Mouse (Mus musculus) intestine, embryonic 16.5 days (tissue): ENCODE measurements around the gene Ttc23. TPM values are rescaled to one million over a fixed set of nuclear protein-coding genes. Genes with fewer than 3 reads are reported as not detected.

Experiments used
- ATAC-seq: fragments of 200-750 bp; cut with Nextera tagmentation; 2 replicates; pipeline ENCODE4 v1.8.0; 2017; ENCODE audit warnings: moderate TSS enrichment, moderate library complexity
- H3K27ac ChIP-seq: fragments of 300-500 bp; sonication (generic); 2 replicates; pipeline ENCODE4 v1.5.1; 2014; ENCODE audit warnings: mild to moderate bottlenecking, low read length
- H3K27me3 ChIP-seq: fragments of 300-500 bp; sonication (generic); replicated peaks from 2 replicates; pipeline ENCODE4 v1.6.1; 2014; ENCODE audit warnings: low read length, control low read depth, mixed read lengths; ENCODE audit not compliant: control insufficient read depth, insufficient read depth
- H3K36me3 ChIP-seq: fragments of 300-500 bp; sonication (generic); 2 replicates; pipeline ENCODE4 v1.6.1; 2014; ENCODE audit warnings: low read length, control low read depth; ENCODE audit not compliant: control insufficient read depth, insufficient read depth
- H3K4me1 ChIP-seq: fragments of 300-500 bp; sonication (generic); 2 replicates; pipeline ENCODE4 v1.6.1; 2014; ENCODE audit warnings: low read length, control low read depth, mixed read lengths; ENCODE audit not compliant: control insufficient read depth, insufficient read depth
- H3K4me2 ChIP-seq: fragments of 300-500 bp; sonication (generic); 2 replicates; pipeline ENCODE4 v1.6.1; 2014; ENCODE audit warnings: low read depth, low read length, control low read depth
- H3K4me3 ChIP-seq: fragments of 300-500 bp; sonication (generic); 2 replicates; pipeline ENCODE4 v1.5.1; 2014; ENCODE audit warnings: mild to moderate bottlenecking, low read length
- H3K9ac ChIP-seq: fragments of 300-500 bp; sonication (generic); 2 replicates; pipeline ENCODE4 v1.6.1; 2014; ENCODE audit warnings: low read depth, low read length
- H3K9me3 ChIP-seq: fragments of 300-500 bp; sonication (generic); 2 replicates; pipeline ENCODE4 v1.6.1; 2016; ENCODE audit warnings: low read length, control low read depth; ENCODE audit not compliant: control insufficient read depth
- WGBS: fragments of 180-500 bp; shearing (Covaris S2); extraction: QIAGEN DNeasy Blood & Tissue Kit; methylation state at CpG from one replicate; pipeline ENCODE4 v1.1.7; 2014; 5-methylcytosine and 5-hydroxymethylcytosine counted together
- polyA plus RNA-seq: library from polyadenylated mRNA; unstranded; fragments of >200 nt; fragmentation: Nextera tagmentation; extraction: Ambion mirVana; gene quantifications from 2 replicates; pipeline ENCODE4 v1.2.1, GENCODE M21; 2015

Ttc23 gene
- polyA plus RNA-seq, 1 experiment from 2014 or later: 18.2 TPM

DNA sequence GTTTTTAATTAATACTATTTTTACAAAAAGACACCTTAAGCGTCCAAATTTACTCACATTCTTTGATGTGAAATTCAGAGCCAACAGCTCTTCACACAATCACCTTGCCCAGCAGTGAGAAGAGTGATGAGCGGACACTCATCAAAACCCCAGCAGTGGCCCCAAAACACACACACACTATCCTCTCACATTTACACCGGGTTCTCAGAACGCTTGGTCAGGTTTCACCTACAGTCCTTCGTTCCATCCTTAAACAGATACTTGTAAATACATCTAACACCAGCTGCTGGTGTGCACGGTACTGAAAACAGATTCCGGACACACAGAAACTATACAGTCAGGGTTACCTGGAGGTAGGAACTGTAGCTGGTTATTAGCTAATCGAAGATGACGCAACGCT lies 29.6 kb upstream of the Ttc23 start:
- Histone ChIP-seq H3K27me3 (no peaks in the 10 kb centered on the region), H3K4me2 (no peak overlapping the region), H3K4me3 (no peak overlapping the region), H3K36me3 (no peaks in the 10 kb centered on the region), H3K9me3 (no peaks in the 10 kb centered on the region), H3K4me1 (no peaks in the 10 kb centered on the region), H3K27ac (no peak overlapping the region), H3K9ac (no peak overlapping the region)
- ATAC-seq: no peak
- 91% methylated on average over 10 of the region's 10 CpGs for WGBS

DNA sequence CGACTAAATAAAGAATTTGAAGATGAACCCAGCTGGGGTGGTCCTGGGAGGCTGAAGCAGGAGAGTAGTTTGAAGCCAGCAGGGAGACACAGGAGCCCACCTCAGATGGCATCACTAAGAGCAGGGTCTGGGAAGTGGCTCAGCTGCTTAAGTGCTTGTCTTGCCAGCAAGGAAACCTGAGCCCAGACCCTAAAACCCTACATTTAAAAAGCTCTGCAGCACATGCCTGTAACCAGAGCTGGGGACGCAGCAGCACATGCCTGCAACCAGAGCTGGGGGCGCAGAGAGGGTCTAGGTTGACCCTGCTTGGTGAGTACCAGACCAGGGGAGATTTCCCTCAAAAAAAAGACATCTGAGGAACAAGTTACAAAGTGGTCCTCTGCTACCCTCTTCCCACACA lies 28.9 kb upstream of the Ttc23 start:
- ATAC-seq: no peak
- Histone ChIP-seq H3K4me2 (no peak overlapping the region), H3K27me3 (no peaks in the 10 kb centered on the region), H3K27ac (no peak overlapping the region), H3K9me3 (no peaks in the 10 kb centered on the region), H3K36me3 (no peaks in the 10 kb centered on the region), H3K9ac (no peak overlapping the region), H3K4me3 (no peak overlapping the region), H3K4me1 (no peaks in the 10 kb centered on the region)
- 87% methylated on average over 3 of the region's 3 CpGs for WGBS

DNA sequence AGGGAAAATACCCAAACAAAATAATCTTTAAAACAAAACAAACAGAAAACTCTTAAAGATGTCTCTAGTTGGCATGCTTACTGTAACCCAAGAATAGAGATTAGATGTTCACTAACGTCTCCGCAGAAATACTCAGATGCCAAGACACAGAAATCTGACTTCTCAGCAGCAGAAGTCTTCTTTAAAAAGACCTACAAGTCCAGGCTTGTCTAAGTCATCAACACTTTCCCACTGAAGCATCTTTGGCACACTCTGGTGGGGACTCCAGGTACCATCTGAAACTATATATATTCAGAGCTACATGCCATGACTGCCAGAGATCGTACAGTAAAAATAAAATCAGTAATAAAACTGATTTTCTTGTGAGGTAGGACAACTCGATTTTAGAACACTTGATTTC lies 27.4 kb upstream of the Ttc23 start:
- H3K27ac ChIP-seq: no peak overlapping the region
- H3K4me2 ChIP-seq: no peak overlapping the region
- no peak overlapping the region for H3K9ac ChIP-seq
- WGBS: 85% methylated on average over 4 of the region's 4 CpGs
- ATAC-seq: no peak
- no peaks in the 10 kb centered on the region for H3K27me3 ChIP-seq
- no peak overlapping the region for H3K4me3 ChIP-seq
- no peaks in the 10 kb centered on the region for H3K36me3 ChIP-seq
- H3K4me1 ChIP-seq: no peaks in the 10 kb centered on the region
- no peaks in the 10 kb centered on the region for H3K9me3 ChIP-seq

DNA sequence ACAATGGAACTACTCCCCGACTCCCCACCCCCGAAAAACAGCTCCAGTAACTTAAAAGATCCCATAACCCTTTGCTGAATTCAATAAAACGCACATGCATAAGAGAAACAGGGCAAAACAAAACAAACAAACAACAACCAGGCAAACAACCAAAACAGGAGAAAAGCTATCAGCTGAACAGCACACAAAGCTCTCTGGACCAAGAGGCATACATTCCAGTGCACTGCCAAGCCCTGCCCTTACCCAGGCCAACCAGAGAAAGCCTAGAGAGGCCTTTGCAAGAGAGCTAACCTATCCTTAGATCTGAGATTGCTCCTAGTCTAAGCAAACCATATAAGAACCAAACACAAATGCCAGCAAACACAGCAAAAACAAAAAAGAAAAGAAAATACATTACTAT lies 25.1 kb upstream of the Ttc23 start:
- Histone ChIP-seq H3K27me3 (no peaks in the 10 kb centered on the region), H3K4me3 (no peak overlapping the region), H3K27ac (no peak overlapping the region), H3K9me3 (no peaks in the 10 kb centered on the region), H3K9ac (no peak overlapping the region), H3K36me3 (no peaks in the 10 kb centered on the region), H3K4me1 (no peaks in the 10 kb centered on the region), H3K4me2 (no peak overlapping the region)
- ATAC-seq: no peak
- 78% methylated on average over 3 of the region's 3 CpGs for WGBS

DNA sequence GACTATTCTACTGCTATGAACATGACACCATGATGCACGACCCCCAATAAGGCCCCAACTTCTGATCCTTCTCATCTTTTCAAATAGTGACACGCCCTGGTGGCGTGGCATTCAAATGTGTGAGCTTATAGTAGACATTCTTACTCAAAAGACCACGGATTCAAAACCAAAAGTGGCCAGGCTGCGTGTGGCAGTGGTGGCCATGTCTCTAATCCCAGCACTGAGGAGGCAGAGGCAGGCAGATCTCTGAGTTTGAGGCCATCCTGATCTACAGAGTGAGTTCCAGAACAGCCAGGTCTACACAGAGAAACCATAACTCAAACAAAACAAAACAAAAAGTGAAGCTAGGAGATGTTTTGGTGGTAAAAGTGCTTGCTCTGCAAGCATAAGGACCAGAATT lies 20.5 kb upstream of the Ttc23 start:
- 85% methylated on average over 5 of the region's 5 CpGs for WGBS

DNA sequence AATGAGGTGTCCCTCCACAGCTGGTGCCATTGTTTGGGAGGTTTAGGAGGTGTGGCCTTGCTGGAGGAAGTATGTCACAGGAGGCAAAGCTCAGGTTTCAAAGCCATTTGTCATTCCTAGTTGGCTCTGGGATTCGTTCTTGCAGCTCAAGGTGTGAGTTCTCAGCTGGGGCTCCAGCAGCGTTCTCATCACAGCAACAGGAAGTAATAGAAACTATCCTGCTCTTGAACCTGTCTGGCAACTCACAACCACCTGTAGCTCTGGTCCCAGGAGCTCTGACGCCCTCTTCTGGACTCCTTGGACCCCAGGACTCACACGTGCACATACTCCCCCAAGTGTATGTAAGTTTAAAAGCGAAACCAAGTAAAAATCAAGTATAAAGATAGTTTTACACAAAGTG lies 17.5 kb upstream of the Ttc23 start:
- no peak for ATAC-seq
- 54% methylated on average over 5 of the region's 5 CpGs for WGBS
- no peaks in the 10 kb centered on the region for H3K9me3 ChIP-seq

More for the DNA sequence above, 20.5 kb upstream of the Ttc23 start:
- Histone ChIP-seq H3K4me2 (no peak overlapping the region), H3K9ac (no peak overlapping the region), H3K27me3 (no peaks in the 10 kb centered on the region), H3K27ac (no peak overlapping the region), H3K36me3 (no peaks in the 10 kb centered on the region), H3K4me1 (no peaks in the 10 kb centered on the region), H3K9me3 (no peaks in the 10 kb centered on the region), H3K4me3 (no peak overlapping the region)
- ATAC-seq: no peak

DNA sequence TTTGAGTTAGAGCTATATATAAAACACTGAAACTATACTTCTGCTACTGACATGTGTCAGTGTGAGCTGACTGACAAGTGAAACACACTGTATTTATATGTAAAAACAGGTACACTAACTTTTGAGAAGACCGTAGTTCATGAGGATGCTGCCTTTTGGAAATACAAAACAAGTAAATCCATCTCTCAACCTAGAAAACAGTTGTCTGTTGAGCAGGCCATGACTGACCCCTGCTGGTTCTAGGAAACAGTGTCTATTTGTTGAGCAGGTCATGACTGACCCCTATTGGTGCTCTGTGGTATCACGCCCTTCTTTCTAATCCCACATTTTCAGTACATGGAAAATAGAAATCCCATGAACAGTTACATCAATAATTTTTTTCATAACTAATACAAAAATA lies 16.4 kb upstream of the Ttc23 start:
- Histone ChIP-seq H3K4me2 (no peak overlapping the region), H3K9me3 (no peaks in the 10 kb centered on the region), H3K27me3 (no peaks in the 10 kb centered on the region), H3K4me1 (no peaks in the 10 kb centered on the region), H3K4me3 (no peak overlapping the region), H3K27ac (no peak overlapping the region), H3K9ac (no peak overlapping the region), H3K36me3 (no peaks in the 10 kb centered on the region)
- no peak for ATAC-seq
- WGBS: 22% methylated on average over 2 of the region's 2 CpGs

More for the DNA sequence above, 17.5 kb upstream of the Ttc23 start:
- Histone ChIP-seq H3K36me3 (no peaks in the 10 kb centered on the region), H3K9ac (no peak overlapping the region), H3K27me3 (no peaks in the 10 kb centered on the region), H3K4me1 (no peaks in the 10 kb centered on the region), H3K4me3 (no peak overlapping the region), H3K4me2 (no peak overlapping the region), H3K27ac (no peak overlapping the region)

DNA sequence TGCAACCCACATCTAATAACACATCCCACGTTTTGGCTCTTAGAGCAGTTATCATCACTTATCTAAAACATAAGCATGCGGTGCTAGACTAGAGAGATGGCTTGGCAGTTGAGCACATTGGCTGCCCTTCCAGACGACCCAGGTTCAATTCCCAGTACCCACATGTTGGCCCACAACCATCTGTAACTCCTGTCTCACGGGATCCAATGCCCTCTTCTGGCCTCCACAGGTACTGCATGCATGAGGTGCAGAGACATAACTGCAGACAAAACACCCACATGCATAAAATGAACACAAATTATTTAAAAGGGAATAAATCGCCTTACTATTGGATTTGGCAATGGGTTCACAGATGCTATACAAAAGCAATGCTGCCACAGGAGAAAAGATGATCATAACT lies 14.8 kb upstream of the Ttc23 start:
- H3K4me2 ChIP-seq: no peak overlapping the region
- H3K9me3 ChIP-seq: no peaks in the 10 kb centered on the region
- no peaks in the 10 kb centered on the region for H3K36me3 ChIP-seq
- H3K27ac ChIP-seq: no peak overlapping the region
- H3K4me1 ChIP-seq: no peaks in the 10 kb centered on the region
- H3K27me3 ChIP-seq: no peaks in the 10 kb centered on the region
- ATAC-seq: no peak
- no peak overlapping the region for H3K9ac ChIP-seq
- 85% methylated on average over 5 of the region's 5 CpGs for WGBS
- no peak overlapping the region for H3K4me3 ChIP-seq

DNA sequence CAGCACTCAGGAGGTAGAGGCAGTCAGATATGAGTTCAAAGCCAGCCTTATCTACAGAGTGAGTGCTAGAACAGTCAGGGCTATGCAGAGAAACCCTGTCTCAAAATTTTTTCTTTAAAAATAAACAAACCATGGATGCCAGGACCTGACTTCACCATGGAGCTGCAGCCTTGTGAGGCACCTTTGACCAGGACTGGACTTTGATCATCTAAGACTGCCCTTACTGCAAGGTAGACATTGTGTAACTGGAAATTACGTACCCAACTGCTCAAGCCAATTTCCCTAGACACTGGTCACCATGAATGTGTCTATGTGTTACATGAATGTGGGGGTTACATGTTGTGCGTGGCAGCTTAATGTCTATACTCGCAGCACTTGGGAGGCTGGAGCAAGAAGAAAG lies 13.0 kb upstream of the Ttc23 start:
- Histone ChIP-seq H3K27me3 (no peaks in the 10 kb centered on the region), H3K4me2 (no peak overlapping the region), H3K4me3 (no peak overlapping the region), H3K36me3 (no peaks in the 10 kb centered on the region), H3K4me1 (no peaks in the 10 kb centered on the region), H3K9ac (no peak overlapping the region), H3K27ac (no peak overlapping the region), H3K9me3 (no peaks in the 10 kb centered on the region)
- WGBS: 93% methylated on average over 3 of the region's 3 CpGs
- no peak for ATAC-seq

DNA sequence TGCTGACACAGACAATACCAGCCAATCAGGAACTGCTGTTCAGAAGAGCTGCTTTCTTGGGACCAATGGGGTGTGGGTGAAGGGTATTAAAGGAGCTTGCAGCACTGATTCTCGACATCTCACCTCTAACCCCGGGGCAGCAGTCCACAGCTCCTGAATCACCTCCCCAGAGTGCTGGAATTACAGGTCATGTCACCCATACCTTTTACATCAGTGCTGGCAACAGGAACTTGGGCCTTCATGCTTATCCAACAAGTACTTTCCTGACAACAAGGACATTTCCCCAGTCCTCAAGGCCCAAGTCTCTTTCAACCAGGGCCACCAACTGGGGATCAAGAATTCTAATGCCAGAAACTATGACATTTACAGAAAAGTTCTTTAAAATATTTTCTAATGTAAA lies 11.0 kb upstream of the Ttc23 start:
- ATAC-seq: no peak
- Histone ChIP-seq H3K36me3 (no peaks in the 10 kb centered on the region), H3K4me1 (no peaks in the 10 kb centered on the region), H3K4me3 (no peak overlapping the region), H3K27ac (no peak overlapping the region), H3K9me3 (no peaks in the 10 kb centered on the region), H3K9ac (no peak overlapping the region), H3K27me3 (no peaks in the 10 kb centered on the region), H3K4me2 (no peak overlapping the region)
- whole genome bisulfite sequencing: 76% methylated on average over 2 of the region's 2 CpGs
